Mouse (Mus musculus) ES-Bruce4 (cell line): Measurements from ENCODE around the gene Map6.

Experiments
- CTCF ChIP-seq: IDR thresholded peaks from one replicate; pipeline ENCODE4 v1.8.1; 2011; ENCODE audit warnings: low read depth, low read length
- EP300 ChIP-seq: IDR thresholded peaks from 2 replicates; pipeline ENCODE4 v1.6.1; 2011; ENCODE audit warnings: low read depth, low read length; ENCODE audit not compliant: insufficient read depth

- TF ChIP-seq EP300 (no peak), CTCF (no peak)
Measured at GRCm38 (mm10) chr7:99382088-99383000, 115.1 kb downstream of the Map6 start.
